Mouse (Mus musculus): ENCODE measurements at regions not wholly inside any gene's neighbourhood (a gene's known extent, or its start where the extent isn't known, plus 50 kb on each side); places are given as distances from the start of the nearest gene placed in this dataset.

GRCm38 (mm10) chr11:7263971-7264370, 50.2 kb upstream of the Igfbp3 start:
- no peaks in the 10 kb centered on the region for H3K9me3 ChIP-seq (replicated peaks)
- no peak overlapping the region for H3K4me2 ChIP-seq (replicated peaks)
- no peaks in the 10 kb centered on the region for H3K36me3 ChIP-seq
- no peak overlapping the region for H3K27ac ChIP-seq (replicated peaks)
- H3K4me3 ChIP-seq (replicated peaks) = no peak overlapping the region
- no peak for ATAC-seq (ENCODE audit: insufficient number of reproducible peaks, low FRiP score, low TSS enrichment, low read depth)
- no peaks in the 10 kb centered on the region for H3K27me3 ChIP-seq
- 78% methylated on average over 4 of the region's 4 CpGs for WGBS
- no peak overlapping the region for H3K9ac ChIP-seq
- no peaks in the 10 kb centered on the region for H3K4me1 ChIP-seq
